Mouse (Mus musculus) megakaryocyte progenitor cell, adult 5-6 weeks (primary cell): Measurements from ENCODE around the gene Uox. TPM values are rescaled to one million over a fixed set of nuclear protein-coding genes. Genes with fewer than 3 reads are reported as not detected.

Experiments used
- ATAC-seq: replicated peaks from 2 replicates; pipeline ENCODE4 v1.8.0; 2016; ENCODE audit warnings: mild to moderate bottlenecking, moderate TSS enrichment, inconsistent platforms; ENCODE audit not compliant: poor library complexity
- total RNA-seq, 2 experiments: library from RNA; stranded (forward) in 1 of 2; stranded (reverse) in 1 of 2; fragments of 157-497, 149-512 nt in 1 of 2; fragments of 200-1000 nt in 1 of 2; gene quantifications; 2 replicates each; pipeline versions ENCODE4 v1.2.3 to v1.2.4; 2015 to 2017

Gene Uox
- total RNA-seq, 2 experiments from 2014 or later, result not detected

GRCm38 (mm10) chr3:146620101-146620500, 49.9 kb downstream of the Uox start:
- no peak for ATAC-seq

- peak; percentile 17; the same call in 1 of the 2 replicates for ATAC-seq
Measured at GRCm38 (mm10) chr3:146620555-146621249, 50.5 kb downstream of the Uox start.

GRCm38 (mm10) chr3:146621966-146622365, 51.7 kb downstream of the Uox start:
- no peak for ATAC-seq

- no peak for ATAC-seq
Measured at GRCm38 (mm10) chr3:146625766-146626165, 55.5 kb downstream of the Uox start.

- peak; percentile 51; the same call in 1 of the 2 replicates for ATAC-seq
Measured at GRCm38 (mm10) chr3:146628227-146628982, 58.2 kb downstream of the Uox start.

GRCm38 (mm10) chr3:146632506-146632905, 62.3 kb downstream of the Uox start:
- no peak for ATAC-seq

GRCm38 (mm10) chr3:146641818-146642427, 71.7 kb downstream of the Uox start:
- ATAC-seq, result no peak

- ATAC-seq, result no peak
Measured at GRCm38 (mm10) chr3:146649311-146649894, 79.2 kb downstream of the Uox start.

GRCm38 (mm10) chr3:146650716-146651115, 80.5 kb downstream of the Uox start:
- ATAC-seq, result no peak

- no peak for ATAC-seq
Measured at GRCm38 (mm10) chr3:146651217-146651616, 81.0 kb downstream of the Uox start, which contains the start of gene 4930503B20Rik. Gene 4930503B20Rik (minus strand): TSS chr3:146651317.

GRCm38 (mm10) chr3:146652431-146652830, 82.2 kb downstream of the Uox start:
- no peak for ATAC-seq

GRCm38 (mm10) chr3:146653692-146654091, 83.5 kb downstream of the Uox start:
- peak; percentile 41 for ATAC-seq

- peak; percentile 49 for ATAC-seq
Measured at GRCm38 (mm10) chr3:146655111-146655577, 84.9 kb downstream of the Uox start.

- peak; percentile 62 for ATAC-seq
Measured at GRCm38 (mm10) chr3:146657433-146657832, 87.2 kb downstream of the Uox start.

GRCm38 (mm10) chr3:146658061-146658639, 87.9 kb downstream of the Uox start:
- ATAC-seq, result peak; percentile 66

GRCm38 (mm10) chr3:146659321-146659720, 89.1 kb downstream of the Uox start:
- ATAC-seq, result no peak

- no peak for ATAC-seq
Measured at GRCm38 (mm10) chr3:146661001-146661400, 90.8 kb downstream of the Uox start.

GRCm38 (mm10) chr3:146661907-146662306, 91.7 kb downstream of the Uox start:
- no peak for ATAC-seq

GRCm38 (mm10) chr3:146671121-146671520, 100.9 kb downstream of the Uox start:
- ATAC-seq, result no peak

GRCm38 (mm10) chr3:146675101-146675500, 104.9 kb downstream of the Uox start:
- no peak for ATAC-seq

GRCm38 (mm10) chr3:146676193-146676592, 106.0 kb downstream of the Uox start:
- no peak for ATAC-seq
